Mouse (Mus musculus): ENCODE results near the gene Zfp652. TPM values are rescaled to one million over a fixed set of nuclear protein-coding genes. Genes with fewer than 3 reads are reported as not detected.

Zfp652 gene
- total and polyA plus RNA-seq, 3 experiments = 3.0 to 9.8 (median 6.2) TPM

GRCm38 (mm10) chr11:95834742-95835710, 122.6 kb downstream of the Zfp652 start (continued):
- TF ChIP-seq MAFK (IDR thresholded peaks at IDR 0.05; ENCODE audit: insufficient replicate concordance, low read length) (peak; percentile 74; the same call in 1 of the 2 replicates), MEF2A (IDR thresholded peaks at IDR 0.05; ENCODE audit: borderline replicate concordance, low read depth, low read length) (peak; percentile 85), MAX (IDR thresholded peaks at IDR 0.05; ENCODE audit: low read length) (peak; percentile 77), JUND (conservative IDR thresholded peaks at IDR 0.05; ENCODE audit: low read depth, low read length) (no peak), E2F4 (IDR thresholded peaks at IDR 0.05; ENCODE audit: insufficient replicate concordance, low read depth, low read length) (no peak), CHD1 (IDR thresholded peaks at IDR 0.05; ENCODE audit: low read depth, low read length) (peak; percentile 32), CTCF (conservative IDR thresholded peaks at IDR 0.05 in 1 of 2, IDR thresholded peaks at IDR 0.05 in 1 of 2; ENCODE audit: low read depth in 2 of 2, low read length in 2 of 2) (no peak; a peak in 1 of 4 replicates)

- Histone ChIP-seq H3K36me3 (replicated peaks in 1 of 2; ENCODE audit: control insufficient read depth in 1 of 2, insufficient read depth in 1 of 2, low read length in 1 of 2) (peaks cover 42 to 54% of the 10 kb centered on the region in 2 experiments), H3K9ac (ENCODE audit: insufficient read depth, low read depth) (no peak overlapping the region), H3K4me3 (replicated peaks in 1 of 3; ENCODE audit: low read depth in 2 of 3, low read length in 2 of 3, poor library complexity in 1 of 3) (peak overlapping the region in 2 of 3 experiments; percentile 4 to 5), H3K9me3 (replicated peaks; ENCODE audit: low read length) (peaks cover 7% of the 10 kb centered on the region), H3K4me2 (ENCODE audit: insufficient read depth, low read depth, poor library complexity, severe bottlenecking) (peak overlapping the region; percentile 90), H3K27me3 (replicated peaks) (no peaks in the 10 kb centered on the region), H3K27ac (ENCODE audit: insufficient read depth, low read depth) (peak overlapping the region; percentile 97), H3K79me2 (replicated peaks; ENCODE audit: control insufficient read depth, extremely low read depth, insufficient read depth, poor library complexity, severe bottlenecking) (peaks cover 31% of the 10 kb centered on the region), H3K4me1 (ENCODE audit: control insufficient read depth in 1 of 2, insufficient read depth in 2 of 2) (peaks cover 50 to 91% of the 10 kb centered on the region in 2 experiments)
- dilution Hi-C loops (cut with MboI; ENCODE audit: extremely low pct_ligation_motif_present, extremely low pct_unique_long_range_greater_than_20kb, low sequenced_read_pairs) (no loop called here), in situ Hi-C loops (cut with MboI; ENCODE audit: low pct_ligation_motif_present, low pct_unique_long_range_greater_than_20kb, low sequenced_read_pairs) (no loop called here)
- 0 out of 2 replicates have a peak, but pooled peaks have one; percentile 6 for TF ChIP-seq EP300 (IDR thresholded peaks at IDR 0.05; ENCODE audit: low read length)
- 0 out of 2 replicates have a peak, but pooled peaks have one; percentile 26 for TF ChIP-seq NELFE (IDR thresholded peaks at IDR 0.05; ENCODE audit: low read depth, low read length)
- no peak for TF ChIP-seq TCF12 (IDR thresholded peaks at IDR 0.05; ENCODE audit: low read depth, low read length)
- TF ChIP-seq POLR2A (IDR thresholded peaks at IDR 0.05; ENCODE audit: low read depth, low read length) = no peak
- no peak for DNase-seq (ENCODE audit: extremely low read depth)
Observed at GRCm38 (mm10) chr11:95835832-95836231, 123.4 kb downstream of the Zfp652 start.

- H3K9me3 ChIP-seq (replicated peaks; ENCODE audit: low read length) = peaks cover 1% of the 10 kb centered on the region
- dilution Hi-C loops (cut with MboI; ENCODE audit: extremely low pct_ligation_motif_present, extremely low pct_unique_long_range_greater_than_20kb, low sequenced_read_pairs) (no loop called here), in situ Hi-C loops (cut with MboI; ENCODE audit: low pct_ligation_motif_present, low pct_unique_long_range_greater_than_20kb, low sequenced_read_pairs) (no loop called here)
- H3K27me3 ChIP-seq (replicated peaks) = no peaks in the 10 kb centered on the region
- peaks cover 36% of the 10 kb centered on the region for H3K79me2 ChIP-seq (replicated peaks; ENCODE audit: control insufficient read depth, extremely low read depth, insufficient read depth, poor library complexity, severe bottlenecking)
- H3K27ac ChIP-seq (ENCODE audit: insufficient read depth, low read depth) = no peak overlapping the region
- peaks cover 50 to 94% of the 10 kb centered on the region in 2 experiments for H3K4me1 ChIP-seq (ENCODE audit: control insufficient read depth in 1 of 2, insufficient read depth in 2 of 2)
- no peak overlapping the region for H3K4me3 ChIP-seq (replicated peaks in 1 of 3; ENCODE audit: low read depth in 2 of 3, low read length in 2 of 3, poor library complexity in 1 of 3)
- DNase-seq (ENCODE audit: extremely low read depth) = no peak
- H3K9ac ChIP-seq (ENCODE audit: insufficient read depth, low read depth) = no peak overlapping the region
- H3K4me2 ChIP-seq (ENCODE audit: insufficient read depth, low read depth, poor library complexity, severe bottlenecking) = no peak overlapping the region
- H3K36me3 ChIP-seq (replicated peaks in 1 of 2; ENCODE audit: control insufficient read depth in 1 of 2, insufficient read depth in 1 of 2, low read length in 1 of 2) = peaks cover 36 to 48% of the 10 kb centered on the region in 2 experiments
- TF ChIP-seq SIN3A (IDR thresholded peaks at IDR 0.05; ENCODE audit: low read length) (no peak), MEF2A (IDR thresholded peaks at IDR 0.05; ENCODE audit: borderline replicate concordance, low read depth, low read length) (no peak), RCOR1 (conservative IDR thresholded peaks at IDR 0.05; ENCODE audit: low read depth, low read length) (no peak), E2F4 (IDR thresholded peaks at IDR 0.05; ENCODE audit: insufficient replicate concordance, low read depth, low read length) (no peak), MAX (IDR thresholded peaks at IDR 0.05; ENCODE audit: low read length) (no peak), USF1 (IDR thresholded peaks at IDR 0.05; ENCODE audit: low read depth, low read length) (no peak), KAT2A (IDR thresholded peaks at IDR 0.05; ENCODE audit: insufficient replicate concordance, low read length) (no peak), PAX5 (IDR thresholded peaks at IDR 0.05; ENCODE audit: low read length) (no peak), EP300 (IDR thresholded peaks at IDR 0.05; ENCODE audit: low read length) (no peak), ZNF384 (IDR thresholded peaks at IDR 0.05; ENCODE audit: low read depth, low read length) (no peak), HCFC1 (IDR thresholded peaks at IDR 0.05; ENCODE audit: low read depth, low read length) (no peak), JUN (IDR thresholded peaks at IDR 0.05; ENCODE audit: insufficient read depth, low read depth, low read length) (no peak)
Observed at GRCm38 (mm10) chr11:95836433-95836832, 124.0 kb downstream of the Zfp652 start.

Data from CH12.LX (cell line).